Mouse (Mus musculus) intestine, embryonic 14.5 days (tissue): ENCODE results near the gene Akap10. TPM values are rescaled to one million over a fixed set of nuclear protein-coding genes. Genes with fewer than 3 reads are reported as not detected.
A peak's percentile ranks its signal among the peaks of the same experiment; 100 is the strongest.

Experiments used
- ATAC-seq: fragments of 200-750 bp; cut with Nextera tagmentation; replicated peaks from 2 replicates; pipeline ENCODE4 v1.8.0; 2017; ENCODE audit warnings: low read depth, moderate number of reproducible peaks, moderate TSS enrichment, moderate library complexity; ENCODE audit not compliant: low FRiP score, low TSS enrichment
- DNase-seq: peaks from one replicate; pipeline ENCODE4 v3.0.0-alpha.2; 2018; ENCODE audit warnings: low spot score
- H3K27ac ChIP-seq: fragments of 300-500 bp; sonication (generic); 2 replicates; pipeline ENCODE4 v1.5.1; 2014; ENCODE audit warnings: low read depth, mild to moderate bottlenecking, control low read depth
- H3K27me3 ChIP-seq: fragments of 300-500 bp; sonication (generic); replicated peaks from 2 replicates; pipeline ENCODE4 v1.6.1; 2014; ENCODE audit warnings: low read length, control low read depth; ENCODE audit not compliant: control insufficient read depth, insufficient read depth
- H3K36me3 ChIP-seq: fragments of 300-500 bp; sonication (generic); 2 replicates; pipeline ENCODE4 v1.6.1; 2014; ENCODE audit warnings: low read length, control low read depth; ENCODE audit not compliant: control insufficient read depth, insufficient read depth
- H3K4me1 ChIP-seq: fragments of 300-500 bp; sonication (generic); replicated peaks from 2 replicates; pipeline ENCODE4 v1.6.1; 2014; ENCODE audit warnings: low read length, control low read depth, mixed read lengths; ENCODE audit not compliant: control insufficient read depth, insufficient read depth
- H3K4me2 ChIP-seq: fragments of 300-500 bp; sonication (generic); 2 replicates; pipeline ENCODE4 v1.6.1; 2014; ENCODE audit warnings: low read length
- H3K4me3 ChIP-seq: fragments of 300-500 bp; sonication (generic); 2 replicates; pipeline ENCODE4 v1.5.1; 2014; ENCODE audit warnings: low read depth, low read length, control low read depth, mixed read lengths
- H3K9ac ChIP-seq: fragments of 300-500 bp; sonication (generic); 2 replicates; pipeline ENCODE4 v1.6.1; 2014; ENCODE audit warnings: mild to moderate bottlenecking, low read length
- H3K9me3 ChIP-seq: fragments of 300-500 bp; sonication (generic); 2 replicates; pipeline ENCODE4 v1.6.1; 2016; ENCODE audit warnings: low read length, control low read depth; ENCODE audit not compliant: control insufficient read depth
- WGBS: fragments of 180-500 bp; shearing (Covaris S2); extraction: QIAGEN DNeasy Blood & Tissue Kit; methylation state at CpG from one replicate; pipeline ENCODE4 v1.1.7; 2014; 5-methylcytosine and 5-hydroxymethylcytosine counted together
- polyA plus RNA-seq: library from polyadenylated mRNA; unstranded; fragments of >200 nt; fragmentation: Nextera tagmentation; extraction: Ambion mirVana; gene quantifications from 2 replicates; pipeline ENCODE4 v1.2.1, GENCODE M21; 2014

The Akap10 gene
- polyA plus RNA-seq, 1 experiment from 2014 or later: 18.2 TPM

DNA sequence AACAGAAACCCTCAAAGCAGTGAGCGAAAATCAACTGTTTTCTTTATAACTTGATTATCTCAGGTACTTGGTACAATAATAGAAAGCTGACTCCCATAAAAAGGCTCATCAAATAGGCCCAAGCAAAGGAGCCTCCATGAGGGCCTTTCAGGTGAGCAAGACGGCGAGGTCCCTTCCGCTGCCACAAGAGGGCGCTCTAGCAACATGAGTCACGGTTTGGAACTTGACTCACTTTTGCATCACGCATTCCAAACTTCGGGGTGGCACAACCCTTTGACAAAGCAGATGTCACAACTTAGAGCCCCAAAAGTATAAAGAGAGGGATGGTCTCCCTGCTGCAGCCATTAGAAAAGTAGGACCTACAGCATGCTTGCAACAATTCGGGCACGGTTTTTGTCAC, 20.6 kb upstream of the Akap10 start:
- DNase-seq (peak; percentile 95), ATAC-seq (no peak)
- no peaks in the 10 kb centered on the region for H3K9me3 ChIP-seq
- 0 out of 2 replicates have a peak overlapping the region, but pooled peaks have one; percentile 13 for H3K4me2 ChIP-seq
- no peak overlapping the region for H3K27ac ChIP-seq
- no peak overlapping the region for H3K4me3 ChIP-seq
- no peaks in the 10 kb centered on the region for H3K27me3 ChIP-seq
- no peaks in the 10 kb centered on the region for H3K4me1 ChIP-seq
- no peak overlapping the region for H3K9ac ChIP-seq
- WGBS: 20% methylated on average over 10 of the region's 10 CpGs
- no peaks in the 10 kb centered on the region for H3K36me3 ChIP-seq

DNA sequence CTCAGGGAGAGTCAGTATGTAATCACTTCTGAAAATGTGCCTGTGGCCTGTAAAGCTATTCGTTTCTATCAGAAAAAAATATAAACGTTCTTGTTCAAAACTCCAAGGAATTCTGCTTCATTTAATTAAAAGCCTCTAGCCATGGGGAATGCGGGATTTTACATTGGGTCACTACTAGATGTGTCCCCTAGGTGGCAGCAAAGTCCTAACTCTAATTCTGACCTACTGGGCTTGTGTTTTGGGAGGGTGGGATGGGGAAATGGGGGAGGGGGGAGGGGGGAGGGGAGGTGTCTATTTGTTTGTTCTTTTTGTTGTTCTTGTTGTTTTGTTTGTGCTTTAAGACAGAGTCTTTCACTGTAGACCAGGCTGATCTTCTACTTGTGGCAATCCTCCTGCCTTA, 19.3 kb upstream of the Akap10 start:
- H3K4me2 ChIP-seq: no peak overlapping the region
- no peaks in the 10 kb centered on the region for H3K27me3 ChIP-seq
- no peak overlapping the region for H3K4me3 ChIP-seq
- ATAC-seq (no peak), DNase-seq (peak; percentile 80)
- no peak overlapping the region for H3K9ac ChIP-seq
- H3K27ac ChIP-seq: no peak overlapping the region
- no peaks in the 10 kb centered on the region for H3K9me3 ChIP-seq
- H3K36me3 ChIP-seq: no peaks in the 10 kb centered on the region
- no peaks in the 10 kb centered on the region for H3K4me1 ChIP-seq
- WGBS: under 1% methylated on average over 3 of the region's 3 CpGs

DNA sequence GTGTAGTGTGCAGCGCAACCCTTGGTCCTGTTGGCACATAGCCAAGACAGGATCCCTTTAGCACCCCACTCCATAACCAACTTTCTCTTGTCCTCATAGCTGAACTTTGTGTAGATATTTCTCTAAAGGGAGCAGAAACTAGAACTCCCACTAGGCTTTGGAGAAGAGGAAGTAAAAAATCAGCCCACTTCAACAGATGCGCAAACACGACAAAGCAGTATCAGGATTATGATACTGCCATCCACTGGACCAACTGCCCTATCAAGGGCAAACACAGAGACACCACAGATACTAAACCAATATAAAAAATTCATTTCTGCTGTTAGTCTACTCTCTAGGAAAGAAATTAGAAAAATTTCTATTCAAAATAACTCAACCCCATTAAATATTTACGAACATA, 16.6 kb upstream of the Akap10 start:
- DNase-seq: no peak
- ATAC-seq: no peak
- 87% methylated on average over 4 of the region's 4 CpGs for WGBS

DNA sequence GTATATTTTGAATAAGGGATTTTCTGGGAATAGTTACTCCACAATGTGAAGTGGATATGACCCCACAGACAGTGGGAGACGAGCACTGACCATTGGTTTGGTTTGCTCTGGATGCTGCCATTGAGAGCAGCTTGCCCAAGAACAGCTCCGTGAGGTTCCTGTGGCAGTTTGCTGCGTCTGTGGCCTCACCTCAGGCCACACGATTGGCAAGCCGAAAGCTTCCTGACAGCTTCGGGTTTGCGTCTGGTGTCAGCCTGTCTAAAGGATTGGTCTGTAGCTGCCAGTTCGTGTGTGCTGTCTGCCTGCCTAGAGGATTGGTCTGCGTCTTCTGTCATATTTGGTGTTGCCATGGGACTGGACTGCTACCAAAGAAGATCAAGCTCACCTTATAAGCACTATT, 14.4 kb upstream of the Akap10 start:
- ATAC-seq (no peak), DNase-seq (no peak)

More for the DNA sequence above, 16.6 kb upstream of the Akap10 start:
- H3K4me1 ChIP-seq: no peaks in the 10 kb centered on the region
- H3K9ac ChIP-seq: no peak overlapping the region
- no peaks in the 10 kb centered on the region for H3K9me3 ChIP-seq
- H3K4me3 ChIP-seq: no peak overlapping the region
- H3K27ac ChIP-seq: no peak overlapping the region
- no peaks in the 10 kb centered on the region for H3K27me3 ChIP-seq
- H3K36me3 ChIP-seq: no peaks in the 10 kb centered on the region
- H3K4me2 ChIP-seq: no peak overlapping the region

DNA sequence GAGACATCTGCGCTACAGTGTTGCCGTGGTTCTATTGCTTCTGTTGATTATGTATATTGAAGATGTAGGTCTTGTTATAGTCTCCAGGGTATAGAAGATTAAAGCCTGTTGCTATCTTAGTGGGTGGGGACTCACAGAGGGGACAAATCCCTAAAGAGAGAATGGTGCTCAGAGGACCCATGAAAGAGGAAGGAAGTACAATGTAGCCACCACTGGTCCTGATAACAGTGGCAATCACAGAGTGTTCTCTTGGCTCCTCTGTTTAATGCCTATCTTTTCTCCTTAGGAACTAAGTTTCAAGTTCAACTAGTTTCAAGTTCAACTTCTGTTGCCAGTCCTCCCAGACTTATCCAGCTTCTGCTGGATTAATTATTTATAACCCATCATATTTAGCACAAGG, 12.9 kb upstream of the Akap10 start:
- H3K9ac ChIP-seq: no peak overlapping the region
- 89% methylated on average over 2 of the region's 2 CpGs for WGBS
- no peaks in the 10 kb centered on the region for H3K4me1 ChIP-seq
- DNase-seq (no peak), ATAC-seq (no peak)
- no peak overlapping the region for H3K4me3 ChIP-seq
- no peaks in the 10 kb centered on the region for H3K9me3 ChIP-seq
- H3K36me3 ChIP-seq: no peaks in the 10 kb centered on the region
- H3K4me2 ChIP-seq: no peak overlapping the region
- no peaks in the 10 kb centered on the region for H3K27me3 ChIP-seq
- H3K27ac ChIP-seq: no peak overlapping the region

More for the DNA sequence above, 14.4 kb upstream of the Akap10 start:
- Histone ChIP-seq H3K9ac (no peak overlapping the region), H3K9me3 (no peaks in the 10 kb centered on the region), H3K4me3 (no peak overlapping the region), H3K4me1 (no peaks in the 10 kb centered on the region), H3K36me3 (no peaks in the 10 kb centered on the region), H3K4me2 (no peak overlapping the region), H3K27me3 (no peaks in the 10 kb centered on the region), H3K27ac (no peak overlapping the region)
- WGBS: 74% methylated on average over 9 of the region's 9 CpGs

DNA sequence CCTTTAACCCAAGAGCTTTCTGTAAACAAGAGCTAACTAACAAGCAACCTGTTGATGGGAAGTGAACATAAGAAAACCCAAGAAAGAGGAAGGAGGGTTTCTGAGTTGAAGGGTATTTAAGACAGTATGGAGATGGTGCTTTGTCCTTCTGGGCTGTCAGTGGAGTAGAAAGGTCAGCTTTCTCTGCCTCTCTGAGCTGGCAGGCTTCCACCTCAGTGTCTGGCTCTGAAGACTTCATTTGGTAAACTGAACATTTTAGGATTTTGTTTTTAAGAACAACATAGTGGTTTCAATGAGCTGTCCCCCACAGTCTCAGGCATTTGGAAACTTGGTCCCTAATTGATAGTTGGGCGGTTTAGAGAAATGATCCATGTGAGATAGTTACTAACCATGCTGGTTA, 7.7 kb upstream of the Akap10 start:
- ATAC-seq (no peak), DNase-seq (no peak)
- H3K27ac ChIP-seq: no peak overlapping the region
- no peaks in the 10 kb centered on the region for H3K9me3 ChIP-seq
- no peak overlapping the region for H3K4me3 ChIP-seq
- no peaks in the 10 kb centered on the region for H3K36me3 ChIP-seq
- H3K4me1 ChIP-seq: no peaks in the 10 kb centered on the region
- H3K9ac ChIP-seq: no peak overlapping the region
- 90% methylated on average over 1 of the region's 1 CpGs for WGBS
- H3K27me3 ChIP-seq: no peaks in the 10 kb centered on the region
- no peak overlapping the region for H3K4me2 ChIP-seq

DNA sequence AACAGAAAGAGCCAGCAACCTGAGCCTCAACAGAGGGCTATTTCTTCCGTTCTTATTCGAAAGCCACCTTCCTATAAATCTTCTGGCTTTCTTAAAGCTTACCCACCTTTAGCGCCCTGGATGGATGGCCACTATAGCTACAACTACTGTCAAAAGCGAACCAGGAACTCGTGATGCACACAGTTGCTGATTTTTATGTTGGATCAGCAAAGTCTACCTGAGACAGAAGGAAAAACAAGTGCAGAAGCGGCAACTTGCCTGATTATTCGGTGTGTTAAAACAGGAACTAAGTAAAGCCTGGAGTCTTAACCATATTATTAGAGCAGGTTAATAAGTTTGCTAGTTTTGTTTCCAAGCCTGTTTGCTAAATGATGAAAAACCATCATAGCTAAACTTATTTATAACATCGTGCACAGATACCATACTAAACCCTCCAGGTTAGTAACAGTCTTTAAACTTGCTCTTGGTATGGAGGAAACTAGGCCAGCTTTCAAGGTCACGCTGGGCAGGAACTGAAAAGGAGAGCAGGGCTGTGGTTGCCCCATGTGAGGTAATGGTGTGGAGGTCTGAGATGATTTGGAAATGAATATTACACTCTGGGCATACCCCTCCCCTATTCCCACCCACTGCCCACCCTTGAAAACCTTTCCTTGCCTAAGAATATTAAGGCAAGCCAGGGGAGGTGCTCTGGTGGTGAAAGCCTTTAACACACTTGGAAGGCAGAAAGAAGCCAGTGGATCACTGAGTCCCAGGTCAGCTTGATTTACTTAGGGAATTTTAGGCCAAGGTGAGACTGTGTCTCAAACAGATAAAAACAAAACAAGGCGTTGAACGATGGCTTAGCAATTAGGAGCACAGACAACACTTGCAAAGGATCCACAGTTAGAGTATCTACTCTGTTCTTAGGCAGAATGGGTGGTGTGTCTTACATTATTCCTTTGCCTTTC, 861 bp upstream of the Akap10 start:
- ATAC-seq: no peak
- Histone ChIP-seq H3K4me3 (peak overlapping the region; percentile 87), H3K9ac (peak overlapping the region; percentile 88), H3K4me1 (peaks cover 18% of the 10 kb centered on the region; the same call in 1 of the 2 replicates), H3K4me2 (peak overlapping the region; percentile 83), H3K27ac (peak overlapping the region; percentile 94), H3K9me3 (no peaks in the 10 kb centered on the region), H3K27me3 (no peaks in the 10 kb centered on the region), H3K36me3 (no peaks in the 10 kb centered on the region)
- DNase-seq: no peak
- 15% methylated on average over 11 of the region's 11 CpGs for WGBS

DNA sequence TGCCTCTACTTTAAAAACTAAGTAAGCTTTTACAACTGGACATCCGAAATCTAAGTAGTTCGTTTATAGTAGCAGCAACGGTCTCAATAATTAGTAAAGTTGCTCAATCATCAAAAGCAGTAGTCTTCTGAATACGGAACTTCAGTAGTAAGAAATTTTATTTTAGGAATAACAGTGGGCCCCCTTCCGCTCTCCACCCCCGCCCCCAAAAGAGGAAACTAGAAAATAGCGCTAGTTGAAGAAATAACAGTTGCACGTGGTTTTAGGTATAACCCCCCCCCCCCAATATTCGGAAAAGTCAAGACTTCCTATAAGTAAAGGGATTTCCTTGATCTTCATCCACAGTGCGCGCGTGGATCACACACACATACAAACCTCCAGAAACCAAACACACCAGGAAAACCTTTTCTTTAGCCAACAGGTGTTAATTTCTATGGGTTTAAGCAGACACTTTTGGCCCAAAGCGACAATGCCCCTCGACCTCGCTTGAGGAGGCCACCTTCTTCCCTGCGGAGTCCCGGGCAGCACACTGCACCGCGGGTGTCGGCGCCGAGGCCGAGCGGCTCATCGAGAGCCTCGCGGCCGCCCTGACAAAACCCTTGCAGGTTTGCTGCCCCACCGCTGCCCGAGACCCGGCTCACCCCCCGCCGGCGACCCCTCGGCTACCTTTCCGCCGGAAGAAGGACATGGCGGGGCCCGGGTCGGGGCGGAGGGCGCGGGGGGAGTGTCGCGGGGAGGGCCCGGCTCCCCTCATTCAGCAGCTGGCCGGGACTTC, 542 bp downstream of the Akap10 start:
- H3K27ac ChIP-seq: peak overlapping the region; percentile 94
- DNase-seq (no peak), ATAC-seq (peak; percentile 83)
- H3K36me3 ChIP-seq: no peaks in the 10 kb centered on the region
- H3K4me2 ChIP-seq: peak overlapping the region; percentile 83
- no peaks in the 10 kb centered on the region for H3K9me3 ChIP-seq
- H3K27me3 ChIP-seq: no peaks in the 10 kb centered on the region
- peaks cover 18% of the 10 kb centered on the region; the same call in 1 of the 2 replicates for H3K4me1 ChIP-seq
- H3K4me3 ChIP-seq: peak overlapping the region; percentile 87
- under 1% methylated on average over 44 of the region's 47 CpGs for WGBS
- H3K9ac ChIP-seq: peak overlapping the region; percentile 88
